Mouse (Mus musculus) neutrophil, adult 59 days (primary cell): ENCODE data around the gene Cdr2l. TPM values are rescaled to one million over a fixed set of nuclear protein-coding genes. Genes with fewer than 3 reads are reported as not detected.

Experiments used
- total RNA-seq, 2 experiments: library from RNA; stranded (reverse); gene quantifications; 1 replicate in 1 of 2; 2 replicates in 1 of 2; pipeline ENCODE4 v1.2.4; 2023

Cdr2l gene
- total RNA-seq: under 1 TPM; 0.20 to 0.22 TPM

GRCm38 (mm10) chr11:115381743-115382539, at the start of gene Cdr2l:
Gene Cdr2l (plus strand): TSS chr11:115381916.

GRCm38 (mm10) chr11:115334531-115334930, 47.2 kb upstream of the Cdr2l start, which contains the start of gene Otop3:
Gene Otop3 (plus strand): TSS chr11:115334731.

GRCm38 (mm10) chr11:115367395-115367944, 14.2 kb upstream of the Cdr2l start, which contains the start of gene Hid1:
Gene Hid1 (minus strand): TSS chr11:115367756.

GRCm38 (mm10) chr11:115403338-115404124, 21.8 kb downstream of the Cdr2l start, which contains the start of gene Mrpl58:
Gene Mrpl58 (plus strand): TSS chr11:115403752.

GRCm38 (mm10) chr11:115419531-115420237, 38.0 kb downstream of the Cdr2l start, which contains the start of the genes Atp5h and Kctd2:
Gene Atp5h (minus strand): TSS chr11:115419962.
Gene Kctd2 (plus strand): TSS chr11:115420128.

GRCm38 (mm10) chr11:115439906-115440595, 58.3 kb downstream of the Cdr2l start, which contains the start of gene Trim80:
Gene Trim80 (plus strand): TSS chr11:115440545.

Other genes with a start within 250 kb of the Cdr2l start
- gene Cd300lf, start 247.9 kb upstream of the Cdr2l start, total RNA-seq: 100 to 1,000 TPM; 171 to 198 TPM
- gene Slc9a3r1, start 218.6 kb upstream of the Cdr2l start, total RNA-seq: 100 to 1,000 TPM; 153 to 167 TPM
- 10 to 100 TPM; 36.2 to 46.6 TPM for gene Tmem104, start 194.4 kb upstream of the Cdr2l start, total RNA-seq
- 10 to 100 TPM; 16.2 to 21.2 TPM for gene Nat9, start 194.1 kb upstream of the Cdr2l start, total RNA-seq
- not detected for gene Grin2c, start 114.7 kb upstream of the Cdr2l start, total RNA-seq
- 10 to 100 TPM in 1 of 2 experiments, 1 to 10 TPM in 1; 6.9 to 10.0 TPM for gene Fdxr, start 104.9 kb upstream of the Cdr2l start, total RNA-seq
- gene Fads6, start 84.3 kb upstream of the Cdr2l start, total RNA-seq: 1 to 10 TPM; 2.0 to 2.2 TPM
- gene Otop2, start 74.8 kb upstream of the Cdr2l start, total RNA-seq: not detected
- not detected for gene Ush1g, start 59.9 kb upstream of the Cdr2l start, total RNA-seq
- gene Otop3, start 47.2 kb upstream of the Cdr2l start, total RNA-seq: not detected
- gene Hid1, start 14.2 kb upstream of the Cdr2l start, total RNA-seq: 1 to 10 TPM in 1 of 2 experiments, under 1 TPM in 1; 0.93 to 1.7 TPM
- gene Mrpl58, start 21.8 kb downstream of the Cdr2l start, total RNA-seq: 10 to 100 TPM; 40.2 to 43.7 TPM
- gene Atp5h, start 38.0 kb downstream of the Cdr2l start, total RNA-seq: 100 to 1,000 TPM; 199 to 220 TPM
- gene Kctd2, start 38.2 kb downstream of the Cdr2l start, total RNA-seq: 10 to 100 TPM; 20.5 to 24.6 TPM
- gene Trim80, start 58.6 kb downstream of the Cdr2l start, total RNA-seq: not detected
- under 1 TPM in 1 of 2 experiments, not detected in 1; 0.16 TPM for gene Slc16a5, start 80.6 kb downstream of the Cdr2l start, total RNA-seq
- gene Armc7, start 93.8 kb downstream of the Cdr2l start, total RNA-seq: 10 to 100 TPM; 52.6 to 58.6 TPM
- gene Nt5c, start 109.9 kb downstream of the Cdr2l start, total RNA-seq: 10 to 100 TPM; 45.1 to 57.4 TPM
- gene Jpt1, start 132.5 kb downstream of the Cdr2l start, total RNA-seq: 100 to 1,000 TPM; 129 to 152 TPM
- 100 to 1,000 TPM; 158 to 172 TPM for gene Sumo2, start 154.4 kb downstream of the Cdr2l start, total RNA-seq
- gene Nup85, start 182.5 kb downstream of the Cdr2l start, total RNA-seq: 10 to 100 TPM; 40.0 to 40.7 TPM
- 10 to 100 TPM; 10.7 to 20.3 TPM for gene Mrps7, start 222.0 kb downstream of the Cdr2l start, total RNA-seq
- 10 to 100 TPM; 57.5 to 58.2 TPM for gene Gga3, start 222.1 kb downstream of the Cdr2l start, total RNA-seq
- gene Mif4gd, start 231.1 kb downstream of the Cdr2l start, total RNA-seq: 10 to 100 TPM; 17.1 to 18.4 TPM
- gene Slc25a19, start 246.4 kb downstream of the Cdr2l start, total RNA-seq: 10 to 100 TPM; 11.3 to 11.8 TPM